Comparison of ENCODE assay signal across 23 mouse cellular contexts in the genomic region with DNA sequence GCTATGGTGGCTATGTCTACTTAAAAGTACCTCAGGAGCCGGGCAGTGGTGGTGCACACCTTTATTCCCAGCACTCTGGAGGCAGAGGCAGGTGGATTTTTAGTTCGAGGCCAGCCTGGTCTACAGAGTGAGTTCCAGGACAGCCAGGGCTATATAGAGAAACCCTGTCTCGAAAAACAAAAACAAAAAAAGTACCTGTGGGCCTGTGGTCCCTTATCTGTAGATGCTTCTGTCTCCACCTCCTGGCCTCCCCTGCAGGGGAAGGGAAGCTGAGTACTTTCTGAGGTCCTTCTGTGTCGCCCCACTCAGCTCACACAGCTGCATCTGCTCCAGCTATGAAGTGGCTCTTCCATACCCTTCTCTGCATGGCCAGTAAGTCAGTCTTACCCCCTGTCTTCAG. TPM values are rescaled to one million over a fixed set of nuclear protein-coding genes. Genes with fewer than 3 reads are reported as not detected.
"Had no signal": no experiment of that assay in that cellular context is flagged by ENCODE, and none has a peak within 500 bp of the region (broad histone marks: within the 10 kb centered on the region; RNA-seq: fewer than 3 reads in every experiment).

A gene (plus strand): TSS at position 301 of the 400 bp plus-strand sequence.

- H3K27ac ChIP-seq: kidney, postnatal 0 days; layer of hippocampus, adult 2 months; left cerebral cortex, adult 2 months; limb, embryonic 12.5 days; limb, embryonic 15.5 days; liver, embryonic 14.5 days; macrophage; midbrain, embryonic 12.5 days; neural tube, embryonic 13.5 days had no signal

- H3K4me3 ChIP-seq: layer of hippocampus, adult 2 months; left cerebral cortex, adult 2 months; limb, embryonic 12.5 days; limb, embryonic 15.5 days; midbrain, embryonic 12.5 days; myocyte; neural tube, embryonic 13.5 days had no signal

- H3K27me3 ChIP-seq: limb, embryonic 12.5 days; limb, embryonic 15.5 days; midbrain, embryonic 12.5 days; neural tube, embryonic 13.5 days had no signal

- H3K9ac ChIP-seq: limb, embryonic 12.5 days; limb, embryonic 15.5 days; liver, embryonic 14.5 days; liver, postnatal 0 days; lung, embryonic 14.5 days; midbrain, embryonic 12.5 days; neural tube, embryonic 13.5 days had no signal

- H3K4me1 ChIP-seq: neural tube, embryonic 13.5 days had no signal

- ATAC-seq: liver, postnatal 0 days; lung, postnatal 0 days; midbrain, embryonic 16.5 days had no signal

- H3K36me3 ChIP-seq: limb, embryonic 12.5 days; limb, embryonic 15.5 days; neural tube, embryonic 13.5 days had no signal

- DNase-seq: kidney, adult 18-20 months; kidney, adult 9 months; kidney, postnatal 25 days; layer of hippocampus, adult 9-11 months; left cerebral cortex, postnatal 4 days; lung, embryonic 14.5 days; retina, postnatal 1 day; right cerebral cortex, postnatal 25 days; thymus, postnatal 14 days; thymus, postnatal 4 days had no signal

- H3K9me3 ChIP-seq: limb, embryonic 12.5 days; limb, embryonic 15.5 days; midbrain, embryonic 12.5 days; neural tube, embryonic 13.5 days had no signal

RNA-seq across cellular contexts. Expression of the gene that starts here (rescaled TPM):
- total RNA-seq: left cerebral cortex, adult 2 months; left cerebral cortex, postnatal 4 days had no signal
